Mouse (Mus musculus): Measurements from ENCODE around the gene Polr2a. TPM values are rescaled to one million over a fixed set of nuclear protein-coding genes. Genes with fewer than 3 reads are reported as not detected.

Polr2a gene
- polyA plus RNA-seq, 1 experiment from 2014 or later: 9.6 TPM

GRCm38 (mm10) chr11:69800138-69800391, 41.6 kb upstream of the Polr2a start:
- peak overlapping the region; percentile 77 for H3K4me2 ChIP-seq
- peaks cover 94% of the 10 kb centered on the region for H3K27me3 ChIP-seq
- no peaks in the 10 kb centered on the region for H3K9me3 ChIP-seq (replicated peaks)
- DNase-seq (no peak), ATAC-seq (ENCODE audit: low read depth) (no peak)
- WGBS (ENCODE audit: insufficient replicate concordance): 7% methylated on average over 11 of the region's 11 CpGs
- H3K36me3 ChIP-seq: no peaks in the 10 kb centered on the region
- peak overlapping the region; percentile 45 for H3K4me3 ChIP-seq (replicated peaks)
- H3K9ac ChIP-seq: no peak overlapping the region
- no peak overlapping the region for H3K27ac ChIP-seq
- peaks cover 62% of the 10 kb centered on the region for H3K4me1 ChIP-seq (replicated peaks)

DNA sequence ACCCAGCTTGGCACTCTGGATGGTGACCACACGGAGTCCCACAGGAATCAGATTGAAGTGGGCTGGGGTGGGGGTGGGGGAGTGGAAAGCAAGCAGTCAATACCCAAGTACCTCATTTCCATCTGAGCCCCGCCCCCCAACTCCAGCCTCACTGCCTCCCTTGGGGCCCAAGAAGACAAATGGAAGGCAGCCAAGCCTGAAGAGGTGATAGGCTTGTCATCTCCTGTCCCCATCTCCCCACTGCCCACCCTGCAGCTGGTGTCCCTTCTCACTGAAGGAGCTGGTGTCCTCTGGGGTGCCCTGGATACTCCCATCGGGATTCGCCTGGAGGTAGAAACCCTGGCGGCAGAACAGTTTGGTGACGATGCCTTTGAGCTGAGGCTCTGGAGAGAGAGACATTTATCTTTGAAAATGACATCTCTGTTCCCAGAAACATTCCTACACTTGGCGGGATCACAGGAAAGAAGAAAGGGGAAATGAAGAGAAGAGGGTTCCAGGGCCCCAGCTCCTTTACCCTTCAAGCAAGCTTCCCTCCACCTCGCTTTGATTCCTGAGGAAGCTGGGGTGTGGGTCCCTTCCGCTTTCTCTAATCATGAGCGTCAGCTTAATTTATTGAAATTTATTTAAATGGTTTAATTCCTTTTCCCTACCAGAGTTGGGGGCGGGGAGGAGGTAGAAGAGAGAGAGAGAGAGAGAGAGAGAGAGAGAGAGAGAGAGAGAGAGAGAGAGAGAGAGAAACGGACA, 41.1 kb upstream of the Polr2a start:
- peak overlapping the region; percentile 6; the same call in 1 of the 2 replicates for H3K4me2 ChIP-seq

GRCm38 (mm10) chr11:69797924-69798323, 39.5 kb upstream of the Polr2a start:
- 60% methylated on average over 7 of the region's 7 CpGs for WGBS (ENCODE audit: insufficient replicate concordance)
- DNase-seq: no peak
- peaks cover 86% of the 10 kb centered on the region for H3K27me3 ChIP-seq
- no peak for ATAC-seq (ENCODE audit: low read depth)
- H3K4me3 ChIP-seq (replicated peaks): no peak overlapping the region
- H3K9ac ChIP-seq: no peak overlapping the region
- H3K27ac ChIP-seq: no peak overlapping the region
- no peaks in the 10 kb centered on the region for H3K36me3 ChIP-seq
- H3K4me2 ChIP-seq: no peak overlapping the region
- H3K4me1 ChIP-seq (replicated peaks): peaks cover 45% of the 10 kb centered on the region
- H3K9me3 ChIP-seq (replicated peaks): no peaks in the 10 kb centered on the region

More for the DNA sequence above, 41.1 kb upstream of the Polr2a start:
- H3K27ac ChIP-seq: no peak overlapping the region
- H3K36me3 ChIP-seq: no peaks in the 10 kb centered on the region
- H3K4me1 ChIP-seq (replicated peaks): peaks cover 61% of the 10 kb centered on the region
- no peak for DNase-seq
- no peak overlapping the region for H3K9ac ChIP-seq
- H3K4me3 ChIP-seq (replicated peaks): no peak overlapping the region
- no peak for ATAC-seq (ENCODE audit: low read depth)
- H3K27me3 ChIP-seq: peaks cover 89% of the 10 kb centered on the region
- 37% methylated on average over 11 of the region's 12 CpGs for WGBS (ENCODE audit: insufficient replicate concordance)
- H3K9me3 ChIP-seq (replicated peaks): no peaks in the 10 kb centered on the region

- WGBS (ENCODE audit: insufficient replicate concordance): 4% methylated on average over 13 of the region's 13 CpGs
- Histone ChIP-seq H3K27ac (no peak overlapping the region), H3K9ac (peak overlapping the region; percentile 63), H3K4me2 (peak overlapping the region; percentile 94), H3K4me1 (replicated peaks) (peaks cover 26% of the 10 kb centered on the region), H3K9me3 (replicated peaks) (no peaks in the 10 kb centered on the region), H3K4me3 (replicated peaks) (peak overlapping the region; percentile 59), H3K27me3 (peaks cover 82% of the 10 kb centered on the region), H3K36me3 (no peaks in the 10 kb centered on the region)
- DNase-seq (no peak), ATAC-seq (ENCODE audit: low read depth) (no peak)
Observed at GRCm38 (mm10) chr11:69795983-69796435, 37.6 kb upstream of the Polr2a start.

DNA sequence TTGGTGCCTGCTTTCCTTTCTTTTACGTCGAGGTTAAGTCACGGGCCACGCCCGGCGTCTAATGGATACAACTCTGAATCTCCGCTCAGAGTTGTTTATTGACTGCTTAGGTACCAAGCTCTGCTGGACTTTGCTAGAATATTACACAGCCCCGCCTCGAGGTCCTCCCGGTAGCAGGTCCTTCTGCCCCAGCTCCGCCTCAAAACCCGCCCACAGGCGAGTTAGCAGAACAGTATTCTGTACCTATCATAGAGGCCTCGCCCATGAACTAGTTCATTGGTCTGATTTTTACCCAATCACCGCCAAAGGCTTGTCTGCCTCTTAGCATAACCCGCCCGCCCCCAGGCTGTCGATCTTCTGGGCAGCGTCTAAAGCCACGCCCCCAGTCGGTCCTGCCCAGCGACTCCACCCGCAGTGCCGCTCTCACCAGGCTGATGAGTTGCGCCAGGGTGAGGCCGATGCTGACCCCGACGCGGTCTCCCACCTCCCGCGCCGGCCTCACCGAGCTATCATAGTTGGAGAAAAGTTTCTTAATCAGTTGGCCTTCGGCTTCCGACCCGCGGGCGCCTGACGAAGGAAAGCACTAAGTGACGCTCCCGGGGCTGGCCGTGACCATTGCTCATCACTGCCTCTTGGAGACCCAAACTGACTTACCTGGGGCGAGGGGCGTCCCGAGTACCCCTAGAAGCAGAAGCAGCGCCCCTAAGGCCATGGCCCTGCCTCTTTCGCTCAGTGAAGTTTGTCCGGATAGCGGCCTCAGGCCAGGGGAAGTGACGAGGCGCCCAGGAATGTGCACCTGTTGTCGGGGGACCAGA, 36.9 kb upstream of the Polr2a start, which contains the start of gene Chrnb1:
Gene Chrnb1, minus strand, starts transcription at position 776 of the 815 bp plus-strand sequence.
- DNase-seq (peak; percentile 96), ATAC-seq (ENCODE audit: low read depth) (peak; percentile 99)
- no peaks in the 10 kb centered on the region for H3K9me3 ChIP-seq (replicated peaks)
- H3K4me1 ChIP-seq (replicated peaks): peaks cover 19% of the 10 kb centered on the region
- no peaks in the 10 kb centered on the region for H3K36me3 ChIP-seq
- H3K4me3 ChIP-seq (replicated peaks): peak within 1 kb of the TSS; percentile 59
- peak within 1 kb of the TSS; percentile 63 for H3K9ac ChIP-seq
- H3K4me2 ChIP-seq: peak within 1 kb of the TSS; percentile 94
- 1% methylated on average over 52 of the region's 52 CpGs for WGBS (ENCODE audit: insufficient replicate concordance)
- H3K27ac ChIP-seq: peak within 1 kb of the TSS; percentile 54; the same call in 1 of the 2 replicates
- peaks cover 75% of the 10 kb centered on the region for H3K27me3 ChIP-seq

DNA sequence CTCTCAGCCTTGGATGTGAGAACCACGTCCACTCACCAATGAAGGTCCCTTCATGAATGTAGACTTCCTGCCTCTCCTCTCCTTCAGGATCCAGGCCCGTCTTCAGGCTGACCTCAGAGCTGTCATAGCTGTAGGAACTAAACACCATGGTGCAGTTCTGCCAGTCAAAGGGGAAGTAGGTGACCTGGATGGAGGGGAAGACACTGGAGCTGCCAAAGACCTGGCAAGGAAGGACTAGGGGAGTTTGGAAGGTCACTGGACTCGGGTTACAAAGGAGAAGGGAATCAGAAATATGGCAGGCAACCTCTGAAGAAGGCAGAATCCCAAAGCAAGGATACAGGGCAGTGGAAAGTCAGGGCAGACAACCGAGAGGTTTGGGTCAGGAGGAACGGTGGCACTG, 35.0 kb upstream of the Polr2a start:
- Histone ChIP-seq H3K4me3 (replicated peaks) (no peak overlapping the region), H3K9me3 (replicated peaks) (no peaks in the 10 kb centered on the region), H3K27me3 (peaks cover 56% of the 10 kb centered on the region), H3K36me3 (no peaks in the 10 kb centered on the region), H3K4me1 (replicated peaks) (peaks cover 18% of the 10 kb centered on the region), H3K9ac (no peak overlapping the region), H3K27ac (no peak overlapping the region), H3K4me2 (no peak overlapping the region)
- DNase-seq (no peak), ATAC-seq (ENCODE audit: low read depth) (no peak)
- 40% methylated on average over 5 of the region's 5 CpGs for WGBS (ENCODE audit: insufficient replicate concordance)

- no peak overlapping the region for H3K4me3 ChIP-seq (replicated peaks)
Observed at GRCm38 (mm10) chr11:69791420-69791819, 33.0 kb upstream of the Polr2a start.

DNA sequence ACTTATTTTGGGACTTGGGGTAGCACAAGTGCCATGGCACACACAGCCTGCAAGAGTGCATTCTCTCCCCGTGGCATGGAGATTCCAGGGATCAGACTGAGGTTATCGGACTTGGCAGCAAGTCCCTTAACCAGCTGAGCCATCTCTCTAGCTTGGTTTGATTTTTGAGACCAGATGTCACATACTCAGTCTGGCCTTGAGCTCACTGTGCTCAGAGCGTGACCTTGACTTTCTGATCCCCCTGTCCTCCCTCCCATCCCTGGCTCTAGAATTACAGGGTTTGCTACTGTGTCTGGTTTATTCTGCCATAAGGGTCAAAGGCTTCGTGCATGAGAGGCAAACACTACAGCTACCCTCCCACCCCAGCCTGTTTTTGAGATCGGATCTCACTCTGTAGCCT, 31.0 kb upstream of the Polr2a start:
- ATAC-seq (ENCODE audit: low read depth) (no peak), DNase-seq (no peak)
- H3K36me3 ChIP-seq: no peaks in the 10 kb centered on the region
- peaks cover 28% of the 10 kb centered on the region for H3K27me3 ChIP-seq
- H3K27ac ChIP-seq: no peak overlapping the region
- no peak overlapping the region for H3K4me2 ChIP-seq
- WGBS (ENCODE audit: insufficient replicate concordance): 52% methylated on average over 5 of the region's 5 CpGs
- H3K4me1 ChIP-seq (replicated peaks): peaks cover 17% of the 10 kb centered on the region
- no peak overlapping the region for H3K4me3 ChIP-seq (replicated peaks)
- no peaks in the 10 kb centered on the region for H3K9me3 ChIP-seq (replicated peaks)
- H3K9ac ChIP-seq: no peak overlapping the region; the same call in 1 of the 2 replicates

More at GRCm38 (mm10) chr11:69791420-69791819, 33.0 kb upstream of the Polr2a start:
- no peaks in the 10 kb centered on the region for H3K9me3 ChIP-seq (replicated peaks)
- ATAC-seq (ENCODE audit: low read depth) (no peak), DNase-seq (no peak)
- no peaks in the 10 kb centered on the region for H3K36me3 ChIP-seq
- H3K4me2 ChIP-seq: no peak overlapping the region
- H3K27me3 ChIP-seq: peaks cover 36% of the 10 kb centered on the region
- H3K27ac ChIP-seq: no peak overlapping the region
- WGBS (ENCODE audit: insufficient replicate concordance): 50% methylated on average over 5 of the region's 5 CpGs
- H3K4me1 ChIP-seq (replicated peaks): peaks cover 18% of the 10 kb centered on the region
- H3K9ac ChIP-seq: no peak overlapping the region

- DNase-seq: no peak
- H3K36me3 ChIP-seq: no peaks in the 10 kb centered on the region
- ATAC-seq (ENCODE audit: low read depth): no peak
- H3K4me3 ChIP-seq (replicated peaks): no peak overlapping the region
- H3K27me3 ChIP-seq: peaks cover 13% of the 10 kb centered on the region
- no peak overlapping the region for H3K9ac ChIP-seq
- H3K4me1 ChIP-seq (replicated peaks): peaks cover 22% of the 10 kb centered on the region
- H3K27ac ChIP-seq: no peak overlapping the region
- 71% methylated on average over 5 of the region's 5 CpGs for WGBS (ENCODE audit: insufficient replicate concordance)
- H3K9me3 ChIP-seq (replicated peaks): no peaks in the 10 kb centered on the region
- no peak overlapping the region for H3K4me2 ChIP-seq
Observed at GRCm38 (mm10) chr11:69787306-69787705, 28.9 kb upstream of the Polr2a start.

- DNase-seq: peak; percentile 64
- Histone ChIP-seq H3K27me3 (peaks cover 24% of the 10 kb centered on the region), H3K9ac (peak overlapping the region; percentile 59), H3K27ac (peak overlapping the region; percentile 48), H3K9me3 (replicated peaks) (no peaks in the 10 kb centered on the region), H3K4me3 (replicated peaks) (peak overlapping the region; percentile 52), H3K36me3 (no peaks in the 10 kb centered on the region), H3K4me1 (replicated peaks) (peaks cover 22% of the 10 kb centered on the region), H3K4me2 (peak overlapping the region; percentile 71)
- 9% methylated on average over 15 of the region's 15 CpGs for WGBS (ENCODE audit: insufficient replicate concordance)
- peak; percentile 85 for ATAC-seq (ENCODE audit: low read depth)
Observed at GRCm38 (mm10) chr11:69784793-69785272, 26.4 kb upstream of the Polr2a start.

GRCm38 (mm10) chr11:69781828-69782227, 23.4 kb upstream of the Polr2a start:
- 31% methylated on average over 4 of the region's 4 CpGs for WGBS (ENCODE audit: insufficient replicate concordance)
- Histone ChIP-seq H3K4me2 (no peak overlapping the region), H3K27me3 (peaks cover 54% of the 10 kb centered on the region), H3K9ac (no peak overlapping the region), H3K4me1 (replicated peaks) (peaks cover 17% of the 10 kb centered on the region), H3K9me3 (replicated peaks) (no peaks in the 10 kb centered on the region), H3K36me3 (no peaks in the 10 kb centered on the region), H3K4me3 (replicated peaks) (no peak overlapping the region), H3K27ac (no peak overlapping the region)
- DNase-seq (no peak), ATAC-seq (ENCODE audit: low read depth) (no peak)

Data from liver, embryonic 13.5 days (tissue).